Mouse (Mus musculus): Measurements from ENCODE around the gene Snrpa1. TPM values are rescaled to one million over a fixed set of nuclear protein-coding genes. Genes with fewer than 3 reads are reported as not detected.

The Snrpa1 gene
- polyA plus RNA-seq, 1 experiment from 2014 or later = 145 TPM

DNA sequence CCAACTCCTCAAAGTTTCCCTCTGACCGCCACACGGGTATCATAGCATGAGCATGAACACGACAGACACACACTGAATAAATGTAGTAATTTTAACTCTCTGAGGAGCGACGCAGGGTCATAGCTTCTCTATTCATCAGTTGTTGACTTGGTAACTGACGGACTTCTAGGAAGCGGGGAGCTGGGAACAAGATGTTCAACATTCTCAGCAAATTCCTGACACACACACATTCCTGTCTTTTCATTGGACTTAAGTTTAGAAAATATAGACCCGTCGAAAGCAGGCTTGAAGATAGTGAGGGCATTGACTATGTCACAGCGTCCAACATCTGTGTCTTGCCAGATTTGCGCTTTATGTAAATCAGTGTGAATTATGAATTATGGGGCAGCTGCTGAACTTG is 48.4 kb downstream of the Snrpa1 start:
- 0 out of 2 replicates have a peak overlapping the region, but pooled peaks have one; percentile 8 for H3K4me2 ChIP-seq
- no peak for ATAC-seq (ENCODE audit: insufficient number of reproducible peaks, low FRiP score, low TSS enrichment, low read depth)
- 65% methylated on average over 11 of the region's 11 CpGs for WGBS

DNA sequence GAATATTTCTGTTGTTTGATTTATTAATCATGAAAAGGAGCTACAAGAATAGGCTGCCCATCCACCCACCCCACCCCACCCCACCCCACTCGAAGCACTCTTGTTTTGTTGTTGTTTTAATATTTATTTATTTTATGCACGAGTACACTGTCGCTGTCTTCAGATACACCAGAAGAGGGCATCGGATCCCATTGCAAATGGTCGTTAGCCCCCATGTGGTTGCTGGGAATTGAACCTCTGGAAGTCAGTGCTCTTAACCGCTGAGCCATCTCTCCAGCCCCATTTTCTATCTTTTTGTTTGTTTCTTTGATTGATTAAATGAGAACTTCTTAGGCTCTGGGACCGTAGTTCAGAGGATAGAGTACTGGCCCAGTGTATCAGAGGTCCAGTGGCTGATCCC is 49.1 kb downstream of the Snrpa1 start:
- Histone ChIP-seq H3K27ac (no peak overlapping the region), H3K4me1 (peaks cover 24% of the 10 kb centered on the region), H3K9me3 (no peaks in the 10 kb centered on the region), H3K27me3 (no peaks in the 10 kb centered on the region), H3K4me2 (no peak overlapping the region), H3K9ac (no peak overlapping the region), H3K4me3 (no peak overlapping the region), H3K36me3 (no peaks in the 10 kb centered on the region)
- ATAC-seq (ENCODE audit: insufficient number of reproducible peaks, low FRiP score, low TSS enrichment, low read depth) = no peak
- 16% methylated on average over 7 of the region's 7 CpGs for WGBS

More for the DNA sequence above, 48.4 kb downstream of the Snrpa1 start:
- Histone ChIP-seq H3K9me3 (no peaks in the 10 kb centered on the region), H3K9ac (no peak overlapping the region), H3K27me3 (no peaks in the 10 kb centered on the region), H3K36me3 (no peaks in the 10 kb centered on the region), H3K27ac (no peak overlapping the region), H3K4me1 (peaks cover 21% of the 10 kb centered on the region), H3K4me3 (no peak overlapping the region)

DNA sequence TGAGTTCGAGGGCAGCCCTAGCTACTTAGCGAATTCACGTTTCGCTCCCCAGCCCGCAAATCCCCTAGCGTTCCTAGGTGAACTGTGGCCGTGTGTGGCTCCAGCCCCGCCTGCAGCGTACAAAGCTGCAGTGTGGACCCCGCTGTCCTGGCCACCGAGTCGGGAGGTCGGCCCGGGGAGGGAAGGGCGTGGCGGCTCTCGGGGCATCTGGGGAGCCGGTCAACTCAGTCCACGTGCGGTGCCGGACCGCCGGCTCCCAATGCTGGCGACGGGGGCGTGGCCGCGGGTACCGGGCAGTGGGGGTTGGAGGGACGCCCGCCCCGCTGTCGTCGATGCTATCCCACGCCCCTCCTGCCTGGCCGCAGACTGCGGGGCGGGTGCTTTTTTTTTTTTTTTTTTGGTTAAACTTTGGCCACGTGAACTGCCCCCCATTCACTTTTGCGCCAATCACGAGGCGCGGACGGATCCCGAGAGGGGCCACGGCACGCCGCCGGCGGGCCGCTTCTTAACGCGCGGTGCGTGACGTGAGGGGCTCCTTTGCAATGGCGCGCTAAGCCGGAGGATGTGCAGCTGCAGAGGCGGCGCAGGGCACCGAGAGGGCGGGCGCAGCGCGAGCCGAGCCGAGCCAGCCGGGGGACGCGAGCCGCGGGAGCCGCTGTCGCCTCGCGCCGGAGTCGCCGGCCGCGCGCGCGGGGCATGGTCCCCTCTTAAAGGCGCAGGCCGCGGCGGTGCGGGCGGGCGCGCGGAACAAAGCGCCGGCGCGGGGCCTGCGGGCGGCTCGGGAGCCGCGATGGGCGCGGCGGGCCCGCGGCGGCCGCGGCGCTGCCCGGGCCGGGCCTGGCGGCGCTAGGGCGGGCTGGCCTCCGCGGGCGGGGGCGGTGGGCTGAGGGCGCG is 50.4 kb downstream of the Snrpa1 start, which contains the start of gene Chsy1:
Chsy1 (plus strand) TSS at position 555 of the 894 bp plus-strand sequence.
- Histone ChIP-seq H3K9me3 (no peaks in the 10 kb centered on the region), H3K4me1 (peaks cover 33% of the 10 kb centered on the region), H3K36me3 (no peaks in the 10 kb centered on the region), H3K4me3 (peak within 1 kb of the TSS; percentile 80), H3K27ac (peak within 1 kb of the TSS; percentile 96), H3K9ac (peak within 1 kb of the TSS; percentile 92), H3K4me2 (peak within 1 kb of the TSS; percentile 90), H3K27me3 (no peaks in the 10 kb centered on the region)
- under 1% methylated on average over 78 of the region's 123 CpGs for WGBS
- peak; percentile 88 for ATAC-seq (ENCODE audit: insufficient number of reproducible peaks, low FRiP score, low TSS enrichment, low read depth)

DNA sequence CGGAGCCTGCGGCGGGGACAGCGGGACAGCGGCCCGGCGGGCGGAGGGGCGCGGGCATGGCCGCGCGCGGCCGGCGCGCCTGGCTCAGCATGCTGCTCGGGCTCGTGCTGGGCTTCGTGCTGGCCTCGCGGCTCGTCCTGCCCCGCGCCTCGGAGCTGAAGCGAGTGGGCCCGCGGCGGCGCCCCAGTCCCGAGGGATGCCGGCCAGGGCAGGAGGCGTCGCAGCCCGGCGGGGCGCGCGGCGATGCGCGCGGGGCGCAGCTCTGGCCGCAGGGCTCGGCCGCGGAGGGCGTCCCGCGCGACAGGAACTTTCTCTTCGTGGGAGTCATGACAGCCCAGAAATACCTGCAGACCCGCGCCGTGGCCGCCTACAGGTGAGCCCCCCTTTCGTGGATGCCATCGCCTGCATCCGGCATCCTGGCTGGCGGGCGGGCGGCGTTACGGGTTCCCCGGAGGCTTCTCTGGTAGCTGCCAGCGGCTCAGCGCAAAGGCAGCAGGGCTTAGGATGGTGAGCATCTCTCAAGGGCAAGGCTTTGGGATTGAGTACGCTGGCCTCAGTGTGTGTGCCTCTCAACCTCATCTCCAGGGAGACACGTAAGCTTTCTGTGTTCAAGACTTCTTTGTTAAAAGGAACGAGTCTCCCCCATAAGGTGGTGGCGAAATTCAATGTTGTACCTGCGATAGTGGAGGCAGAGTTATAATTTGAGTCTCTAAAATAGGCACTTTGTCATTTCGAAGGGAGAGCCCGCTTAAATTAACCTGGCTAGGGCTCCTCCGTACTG is 51.2 kb downstream of the Snrpa1 start:
- peaks cover 39% of the 10 kb centered on the region for H3K4me1 ChIP-seq
- peak overlapping the region; percentile 76 for H3K4me2 ChIP-seq
- no peaks in the 10 kb centered on the region for H3K27me3 ChIP-seq
- WGBS = under 1% methylated on average over 67 of the region's 77 CpGs
- ATAC-seq (ENCODE audit: insufficient number of reproducible peaks, low FRiP score, low TSS enrichment, low read depth) = no peak
- H3K36me3 ChIP-seq = no peaks in the 10 kb centered on the region
- peak overlapping the region; percentile 92 for H3K9ac ChIP-seq
- H3K9me3 ChIP-seq = no peaks in the 10 kb centered on the region
- H3K4me3 ChIP-seq = peak overlapping the region; percentile 80
- peak overlapping the region; percentile 96 for H3K27ac ChIP-seq

DNA sequence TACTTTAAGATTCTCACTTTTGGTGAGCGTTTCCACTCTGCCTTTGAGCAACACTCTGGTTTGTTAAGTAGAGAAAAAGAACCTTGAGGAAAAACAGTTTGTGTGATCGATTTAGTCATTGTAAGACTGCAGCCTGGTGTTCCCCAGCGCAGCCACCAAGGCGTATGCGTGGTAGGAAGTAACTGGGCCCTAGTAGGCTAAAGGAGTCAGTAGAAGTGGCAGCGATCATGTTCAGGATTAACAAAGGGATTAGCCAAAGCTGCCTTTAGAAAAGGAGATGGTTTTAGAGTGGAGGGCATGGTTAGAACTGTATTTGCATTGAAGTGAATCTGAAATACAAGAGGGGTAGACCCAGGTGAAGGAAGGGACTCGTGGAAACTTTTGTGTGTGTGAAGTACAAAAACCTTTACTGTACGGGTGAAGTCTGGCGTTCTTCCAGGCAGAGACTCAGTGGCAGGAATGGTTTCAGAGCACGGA is 51.9 kb downstream of the Snrpa1 start:
- no peak for ATAC-seq (ENCODE audit: insufficient number of reproducible peaks, low FRiP score, low TSS enrichment, low read depth)

DNA sequence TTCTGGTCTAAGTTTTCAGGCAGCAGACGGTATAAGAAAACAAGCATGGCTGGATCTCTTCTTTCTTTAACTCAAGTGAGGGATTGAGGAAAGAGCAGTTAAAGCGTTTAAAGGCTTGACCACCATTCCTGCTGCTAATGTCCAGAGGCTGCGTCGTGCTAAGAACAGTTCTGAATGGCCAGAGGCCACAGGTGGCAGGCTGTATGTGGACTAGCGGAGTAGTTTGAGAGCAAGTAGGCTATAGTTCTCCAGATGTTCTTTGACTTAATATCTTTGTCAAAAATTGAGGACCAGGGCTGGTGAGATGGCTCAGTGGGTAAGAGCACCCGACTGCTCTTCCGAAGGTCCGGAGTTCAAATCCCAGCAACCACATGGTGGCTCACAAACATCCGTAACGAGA is 52.4 kb downstream of the Snrpa1 start:
- 56% methylated on average over 10 of the region's 10 CpGs for WGBS
- Histone ChIP-seq H3K9ac (no peak overlapping the region; the same call in 1 of the 2 replicates), H3K4me2 (peak overlapping the region; percentile 76), H3K27ac (peak overlapping the region; percentile 96), H3K4me3 (peak overlapping the region; percentile 80), H3K36me3 (no peaks in the 10 kb centered on the region), H3K9me3 (no peaks in the 10 kb centered on the region), H3K4me1 (peaks cover 45% of the 10 kb centered on the region), H3K27me3 (no peaks in the 10 kb centered on the region)
- no peak for ATAC-seq (ENCODE audit: insufficient number of reproducible peaks, low FRiP score, low TSS enrichment, low read depth)

More for the DNA sequence above, 51.9 kb downstream of the Snrpa1 start:
- H3K27me3 ChIP-seq = no peaks in the 10 kb centered on the region
- peak overlapping the region; percentile 92 for H3K9ac ChIP-seq
- peaks cover 40% of the 10 kb centered on the region for H3K4me1 ChIP-seq
- peak overlapping the region; percentile 76 for H3K4me2 ChIP-seq
- peak overlapping the region; percentile 96 for H3K27ac ChIP-seq
- H3K9me3 ChIP-seq = no peaks in the 10 kb centered on the region
- H3K36me3 ChIP-seq = no peaks in the 10 kb centered on the region
- WGBS = 2% methylated on average over 10 of the region's 10 CpGs
- H3K4me3 ChIP-seq = peak overlapping the region; percentile 80

DNA sequence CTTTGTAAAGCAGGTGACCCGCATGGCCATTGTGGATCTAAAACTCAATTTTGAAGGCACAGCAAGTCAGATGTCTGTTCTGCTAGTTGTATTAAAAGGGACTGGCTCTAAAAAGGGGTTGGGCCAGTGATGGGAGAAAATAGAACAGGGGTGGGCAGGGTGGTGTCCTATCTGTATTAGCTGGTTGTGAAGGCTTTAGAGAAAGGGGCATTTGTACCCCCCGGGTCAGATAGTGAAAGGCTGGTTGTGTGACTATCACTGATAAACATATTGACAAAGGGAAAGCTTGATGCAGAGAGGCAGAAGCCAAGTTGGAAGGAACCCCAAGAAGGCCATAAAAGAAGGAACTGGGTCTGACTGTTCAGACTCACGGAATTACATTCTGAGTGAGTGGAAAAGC is 54.8 kb downstream of the Snrpa1 start:
- Histone ChIP-seq H3K9me3 (no peaks in the 10 kb centered on the region), H3K27me3 (no peaks in the 10 kb centered on the region), H3K27ac (no peak overlapping the region), H3K9ac (no peak overlapping the region), H3K4me2 (no peak overlapping the region), H3K36me3 (no peaks in the 10 kb centered on the region), H3K4me1 (peaks cover 52% of the 10 kb centered on the region), H3K4me3 (no peak overlapping the region)
- no peak for ATAC-seq (ENCODE audit: insufficient number of reproducible peaks, low FRiP score, low TSS enrichment, low read depth)
- 85% methylated on average over 3 of the region's 3 CpGs for WGBS

DNA sequence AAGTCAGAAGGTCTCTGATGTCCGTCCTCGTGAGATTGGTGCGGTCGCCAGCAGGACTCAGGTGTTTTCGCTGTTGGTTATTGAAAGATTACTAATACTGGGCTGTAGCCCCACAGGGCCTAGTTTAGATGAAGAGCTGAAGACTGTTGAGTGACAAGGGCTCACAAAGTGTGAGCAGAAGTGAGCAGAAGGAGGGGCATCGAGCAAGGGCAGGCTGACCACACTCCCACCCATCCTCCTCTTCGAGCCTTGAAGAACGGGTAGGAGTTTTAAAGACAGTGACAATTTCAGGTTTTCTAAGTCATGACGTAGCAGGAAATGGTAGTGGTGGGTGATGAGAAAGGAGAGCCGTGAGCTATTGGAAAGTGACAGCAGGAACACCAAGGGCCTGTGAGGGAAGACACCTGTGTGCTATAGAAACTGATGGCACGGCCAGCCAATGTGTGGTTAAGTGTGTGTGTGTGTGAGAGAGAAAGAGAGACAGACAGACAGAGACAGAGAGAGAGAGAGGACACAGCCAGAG is 57.1 kb downstream of the Snrpa1 start:
- Histone ChIP-seq H3K36me3 (no peaks in the 10 kb centered on the region), H3K9me3 (no peaks in the 10 kb centered on the region), H3K4me3 (no peak overlapping the region), H3K9ac (no peak overlapping the region), H3K27ac (0 out of 2 replicates have a peak overlapping the region, but pooled peaks have one; percentile 17), H3K4me1 (peaks cover 61% of the 10 kb centered on the region), H3K27me3 (no peaks in the 10 kb centered on the region), H3K4me2 (no peak overlapping the region)
- 79% methylated on average over 11 of the region's 11 CpGs for whole genome bisulfite sequencing
- no peak for ATAC-seq (ENCODE audit: insufficient number of reproducible peaks, low FRiP score, low TSS enrichment, low read depth)

DNA sequence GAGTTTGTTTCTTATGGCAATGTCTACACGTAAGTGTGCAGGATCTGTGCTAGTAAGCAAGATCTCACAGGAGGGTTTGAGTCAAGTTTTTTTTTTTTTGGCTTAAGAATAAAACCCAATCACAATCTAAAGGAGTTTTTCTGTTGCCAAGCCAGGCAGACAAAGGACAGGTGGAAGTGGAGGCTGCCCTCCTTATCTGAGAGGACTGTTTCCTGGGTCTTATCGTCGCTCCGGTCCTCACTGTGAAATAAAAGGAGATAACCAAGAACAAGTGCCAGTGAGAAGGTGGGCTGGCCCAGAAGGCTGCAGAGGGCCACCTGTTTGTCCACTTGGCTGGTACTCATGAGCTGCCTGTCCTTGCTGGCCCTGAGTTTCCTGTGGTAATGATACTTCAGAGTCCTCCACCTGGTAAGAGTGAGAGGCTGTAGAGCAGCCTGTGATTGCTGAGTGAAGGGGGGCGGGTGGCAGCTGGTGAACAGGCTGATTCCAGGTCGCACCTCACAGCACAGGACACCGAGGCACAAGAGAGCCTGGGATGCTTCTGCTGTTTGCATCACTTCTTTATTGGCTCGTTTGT is 58.2 kb downstream of the Snrpa1 start:
- Histone ChIP-seq H3K4me2 (no peak overlapping the region), H3K4me3 (no peak overlapping the region), H3K9me3 (no peaks in the 10 kb centered on the region), H3K27ac (no peak overlapping the region), H3K9ac (no peak overlapping the region), H3K27me3 (no peaks in the 10 kb centered on the region), H3K36me3 (no peaks in the 10 kb centered on the region), H3K4me1 (peaks cover 62% of the 10 kb centered on the region)
- no peak for ATAC-seq (ENCODE audit: insufficient number of reproducible peaks, low FRiP score, low TSS enrichment, low read depth)
- 77% methylated on average over 8 of the region's 8 CpGs for WGBS

DNA sequence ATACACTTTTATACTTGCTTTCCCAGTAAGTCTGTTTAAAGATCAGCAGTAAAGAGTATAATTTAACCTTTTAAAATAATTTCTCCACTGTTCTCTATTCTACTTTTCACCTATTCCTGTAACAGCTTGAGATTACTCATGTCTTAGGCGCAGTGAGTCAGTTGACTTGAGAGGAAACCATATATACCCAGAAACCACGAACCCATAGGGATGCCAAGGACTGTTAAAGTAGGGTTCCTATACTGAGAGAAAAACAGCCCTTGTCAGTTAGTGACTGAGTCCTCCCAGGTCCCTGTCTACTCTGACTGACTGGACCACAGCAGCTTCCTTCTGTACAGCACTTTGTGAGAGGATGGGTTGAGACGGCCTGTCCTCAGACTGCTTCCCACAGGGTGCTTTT is 59.2 kb downstream of the Snrpa1 start:
- Histone ChIP-seq H3K36me3 (no peaks in the 10 kb centered on the region), H3K9ac (no peak overlapping the region)
- 78% methylated on average over 3 of the region's 3 CpGs for WGBS

DNA sequence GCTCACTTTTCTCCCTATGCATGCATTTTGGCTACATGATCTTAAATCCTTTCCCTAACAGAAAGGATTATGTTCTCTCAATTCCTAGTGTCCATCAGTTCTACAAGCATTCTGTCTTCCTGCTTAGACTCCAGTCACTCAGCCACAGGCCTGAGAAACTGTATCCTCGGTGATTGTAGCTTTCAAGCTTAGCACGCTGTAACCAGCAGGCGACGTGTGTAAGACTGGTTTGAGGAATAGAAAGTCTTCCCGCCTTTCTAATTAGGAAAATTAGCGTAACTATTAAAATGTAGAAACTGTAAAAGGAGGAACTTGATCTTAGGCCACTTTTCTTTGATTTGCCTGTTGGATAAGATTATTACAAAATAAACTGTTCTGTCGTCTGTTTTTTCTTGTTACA is 60.0 kb downstream of the Snrpa1 start:
- 69% methylated on average over 7 of the region's 7 CpGs for WGBS
- ATAC-seq (ENCODE audit: insufficient number of reproducible peaks, low FRiP score, low TSS enrichment, low read depth) = no peak
- H3K27me3 ChIP-seq = no peaks in the 10 kb centered on the region

More for the DNA sequence above, 59.2 kb downstream of the Snrpa1 start:
- no peak for ATAC-seq (ENCODE audit: insufficient number of reproducible peaks, low FRiP score, low TSS enrichment, low read depth)
- H3K4me3 ChIP-seq = no peak overlapping the region
- H3K27me3 ChIP-seq = no peaks in the 10 kb centered on the region
- H3K9me3 ChIP-seq = no peaks in the 10 kb centered on the region
- H3K4me1 ChIP-seq = peaks cover 57% of the 10 kb centered on the region
- no peak overlapping the region for H3K4me2 ChIP-seq
- H3K27ac ChIP-seq = no peak overlapping the region

More for the DNA sequence above, 60.0 kb downstream of the Snrpa1 start:
- Histone ChIP-seq H3K27ac (no peak overlapping the region), H3K4me3 (no peak overlapping the region), H3K9me3 (no peaks in the 10 kb centered on the region), H3K36me3 (no peaks in the 10 kb centered on the region), H3K4me1 (peaks cover 50% of the 10 kb centered on the region), H3K9ac (no peak overlapping the region), H3K4me2 (no peak overlapping the region)
